Mouse (Mus musculus) forelimb bud, embryonic 11.5 days (tissue): ENCODE results near the gene Ube2s.
"Not testable (repeated sequence)": the region's sequence is repeated elsewhere in the genome, so short reads cannot be mapped to it uniquely, and the experiment has no call there.

Experiments
- DNase-seq: peaks from one replicate; pipeline ENCODE4 v3.0.0-alpha.2; 2012; ENCODE audit warnings: low read depth, low spot score

Ube2s gene

GRCm38 (mm10) chr7:4821690-4822089 lies 9.3 kb upstream of the Ube2s start:
- DNase-seq = no peak

- not testable (repeated sequence) for DNase-seq
These were observed 8.5 kb upstream of the Ube2s start for GRCm38 (mm10) chr7:4820925-4821324.

DNA sequence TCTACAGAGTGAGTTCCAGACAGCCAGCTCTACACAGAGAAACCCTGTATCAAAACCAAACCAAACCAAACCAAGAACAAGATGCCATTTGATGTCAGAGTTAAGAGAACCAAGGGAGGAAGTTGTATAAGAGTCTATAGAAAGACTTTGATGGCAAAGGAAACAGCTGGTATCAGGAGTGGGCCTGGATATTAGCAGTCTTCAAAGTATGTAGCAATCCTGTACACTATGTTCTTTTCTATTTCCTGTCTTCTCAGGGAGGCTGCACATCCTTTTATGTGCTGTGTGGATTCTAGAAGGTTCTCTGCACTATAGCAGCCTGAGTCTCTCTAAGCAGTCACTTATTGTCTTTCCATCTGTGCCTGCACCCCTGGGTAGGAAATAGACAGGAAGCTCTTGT lies 4.2 kb upstream of the Ube2s start:
- no peak for DNase-seq

DNA sequence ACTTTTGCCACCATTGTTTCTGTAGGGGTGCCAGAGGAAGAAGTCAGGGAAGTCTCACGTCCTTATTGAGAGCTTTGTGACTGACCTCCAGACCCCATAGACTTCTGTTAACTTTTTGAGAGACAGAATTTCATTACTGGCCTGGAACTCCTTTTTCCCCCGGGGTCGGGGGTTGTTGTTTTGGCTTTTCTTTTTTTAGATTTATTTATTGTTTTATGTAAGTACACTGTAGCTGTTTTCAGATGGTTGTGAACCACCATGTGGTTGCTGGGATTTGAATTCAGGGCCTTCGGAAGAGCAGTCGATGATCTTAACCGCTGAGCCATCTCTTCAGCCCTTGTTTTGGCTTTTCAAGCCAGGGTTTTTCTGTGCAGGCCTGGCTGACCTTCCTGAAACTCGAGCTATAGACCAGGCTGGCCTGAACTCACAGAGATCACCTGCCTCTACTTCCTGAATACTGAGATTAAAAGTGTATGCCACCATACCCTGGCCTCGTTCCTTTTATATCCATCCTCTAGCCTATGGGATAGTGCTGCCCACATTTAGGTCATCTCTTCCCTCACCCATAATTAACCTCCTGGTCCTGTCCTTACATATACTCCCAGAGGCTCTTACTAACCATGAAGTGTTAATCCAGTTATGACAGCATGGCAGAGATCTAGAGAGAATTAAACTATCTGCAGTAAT lies 858 bp upstream of the Ube2s start:
- DNase-seq = no peak

DNA sequence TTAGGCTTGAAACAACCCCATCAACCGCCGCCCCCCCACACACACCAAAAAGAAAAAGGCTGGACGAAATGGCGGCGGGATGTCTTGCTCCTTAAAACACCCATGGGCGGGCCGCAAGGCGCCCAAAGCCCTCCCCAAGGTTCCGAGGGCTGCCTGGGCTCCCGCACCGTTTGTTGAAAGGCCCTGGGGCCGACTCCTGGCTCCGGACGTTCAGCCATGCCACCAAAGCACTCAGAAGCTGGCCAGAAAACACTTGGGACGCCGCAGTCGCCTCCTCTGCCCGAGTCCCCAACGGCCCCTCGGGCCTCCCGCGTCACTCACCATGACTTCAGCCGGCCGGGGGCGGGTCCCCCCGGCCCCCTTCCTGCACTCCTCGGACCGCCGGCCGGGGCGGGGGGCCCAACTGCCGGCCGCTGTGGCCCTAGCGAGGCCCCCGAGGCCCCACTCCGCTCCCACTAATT lies 518 bp downstream of the Ube2s start:
- no peak for DNase-seq

DNA sequence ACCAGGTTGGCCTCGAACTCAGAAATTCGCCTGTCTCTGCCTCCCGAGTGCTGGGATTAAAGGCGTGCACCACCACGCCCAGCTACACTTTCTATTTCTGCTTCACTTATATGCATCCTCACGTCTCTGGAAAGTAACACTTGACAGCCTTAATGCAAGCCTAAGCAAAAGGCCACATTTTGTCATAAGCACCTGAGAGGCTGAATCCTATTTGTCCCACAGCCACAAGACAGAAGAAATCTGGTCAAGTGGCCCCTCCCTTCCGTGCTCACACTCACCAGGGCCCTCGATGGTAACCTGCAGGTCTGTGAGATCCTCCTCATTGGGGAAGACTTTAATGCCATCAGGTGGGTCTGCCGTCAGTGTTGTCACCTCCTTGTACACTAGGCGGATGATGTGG lies 1.3 kb downstream of the Ube2s start:
- DNase-seq = not testable (repeated sequence)

DNA sequence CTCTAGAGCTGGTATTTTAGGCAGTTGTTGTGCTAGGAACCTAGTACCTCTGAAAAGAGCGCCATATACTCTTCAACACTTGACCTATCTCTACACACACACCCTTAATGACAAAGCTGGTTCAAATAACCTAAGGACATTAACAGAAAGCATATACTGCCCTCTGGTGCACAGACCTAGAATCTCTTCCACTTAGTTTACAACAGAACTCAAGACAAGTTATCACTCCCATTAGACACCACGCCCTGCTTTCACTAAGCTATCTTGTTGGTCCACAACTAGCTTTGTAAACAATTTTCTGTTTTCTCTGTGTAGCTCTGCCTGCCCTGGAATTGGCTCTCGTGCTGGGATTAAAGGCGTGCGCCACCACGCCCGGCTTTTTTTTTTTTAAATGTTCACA lies 5.7 kb downstream of the Ube2s start:
- DNase-seq = no peak

- no peak for DNase-seq
These were observed 10.1 kb downstream of the Ube2s start for GRCm38 (mm10) chr7:4802247-4802646.

- peak; percentile 48 for DNase-seq
These were observed 16.5 kb downstream of the Ube2s start for GRCm38 (mm10) chr7:4795767-4796433.

DNA sequence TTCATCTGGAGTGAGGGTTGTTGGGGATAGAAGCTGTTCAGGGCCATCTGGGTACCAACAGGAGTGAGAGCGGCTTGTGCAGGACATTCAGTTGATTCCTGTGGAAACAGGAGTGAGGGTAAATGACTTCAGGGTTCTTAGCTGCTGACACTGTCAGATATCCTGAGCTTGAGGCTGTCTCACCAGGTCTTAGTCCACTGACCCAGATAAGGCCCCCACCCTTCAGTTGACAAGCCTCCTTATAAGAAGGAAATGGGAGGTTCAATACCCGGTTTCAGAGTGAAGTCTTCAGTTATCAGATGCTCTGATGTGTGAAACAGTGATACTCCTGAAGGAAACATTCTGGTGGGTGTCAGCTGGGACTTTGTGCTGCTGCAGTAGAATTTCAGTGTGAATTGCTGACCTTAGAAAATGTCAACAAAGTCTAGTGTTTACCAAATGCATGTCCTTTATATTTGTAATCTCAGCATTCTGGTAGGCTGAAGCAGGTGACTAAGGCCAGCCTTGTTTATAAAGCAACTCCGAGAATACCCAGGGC lies 17.7 kb downstream of the Ube2s start:
- DNase-seq = no peak

GRCm38 (mm10) chr7:4793674-4794073 lies 18.7 kb downstream of the Ube2s start:
- DNase-seq = no peak

DNA sequence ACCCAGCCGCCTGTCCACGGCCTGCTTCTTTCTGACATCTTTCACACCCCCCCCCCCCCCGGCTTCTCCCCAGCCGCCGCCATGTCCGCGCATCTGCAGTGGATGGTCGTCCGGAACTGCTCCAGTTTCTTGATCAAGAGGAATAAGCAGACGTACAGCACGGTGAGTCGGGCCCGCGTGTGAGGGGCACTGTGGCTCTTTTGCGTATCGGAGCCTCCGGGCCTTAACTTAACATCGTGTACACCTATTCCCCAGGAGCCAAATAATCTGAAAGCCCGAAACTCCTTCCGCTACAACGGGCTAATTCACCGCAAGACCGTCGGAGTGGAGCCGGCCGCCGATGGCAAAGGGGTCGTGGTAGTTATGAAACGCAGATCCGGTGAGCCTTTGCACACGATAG lies 19.1 kb downstream of the Ube2s start:
- not testable (repeated sequence) for DNase-seq

- peak; percentile 98 for DNase-seq
These were observed 19.8 kb downstream of the Ube2s start, which contains the start of gene Rpl28 for GRCm38 (mm10) chr7:4792278-4793212. TSS of gene Rpl28 (plus strand) at chr7:4792874.

DNA sequence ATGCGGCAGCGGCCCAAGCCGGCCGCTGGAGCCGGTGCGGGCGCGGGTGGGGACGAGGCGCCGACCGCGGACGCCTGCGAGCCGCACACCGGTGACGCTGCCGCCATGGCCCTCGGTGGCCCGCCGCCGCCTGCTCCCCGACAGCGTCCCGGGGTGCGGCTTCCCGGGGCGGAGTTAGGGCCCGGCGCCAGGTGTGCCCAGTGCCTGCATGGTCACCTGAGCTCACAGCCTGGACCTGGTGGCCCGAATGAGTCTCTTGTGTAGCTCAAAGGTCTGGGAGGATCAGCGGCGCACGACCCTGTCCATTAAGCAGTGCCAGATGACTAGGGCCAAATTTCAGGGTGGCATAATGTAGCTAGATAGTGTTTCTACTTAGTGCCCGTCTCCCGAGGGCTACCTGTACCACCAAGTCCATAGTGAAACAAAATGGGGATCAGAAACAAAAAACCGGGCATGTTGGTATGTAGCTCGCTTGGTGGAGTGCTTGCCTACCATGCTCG lies 22.9 kb downstream of the Ube2s start, which contains the start of gene Tmem238:
Tmem238 (minus strand) TSS at position 221 of the 500 bp plus-strand sequence.
- DNase-seq = no peak

GRCm38 (mm10) chr7:4788499-4789435 lies 23.6 kb downstream of the Ube2s start:
- peak; percentile 67 for DNase-seq

DNA sequence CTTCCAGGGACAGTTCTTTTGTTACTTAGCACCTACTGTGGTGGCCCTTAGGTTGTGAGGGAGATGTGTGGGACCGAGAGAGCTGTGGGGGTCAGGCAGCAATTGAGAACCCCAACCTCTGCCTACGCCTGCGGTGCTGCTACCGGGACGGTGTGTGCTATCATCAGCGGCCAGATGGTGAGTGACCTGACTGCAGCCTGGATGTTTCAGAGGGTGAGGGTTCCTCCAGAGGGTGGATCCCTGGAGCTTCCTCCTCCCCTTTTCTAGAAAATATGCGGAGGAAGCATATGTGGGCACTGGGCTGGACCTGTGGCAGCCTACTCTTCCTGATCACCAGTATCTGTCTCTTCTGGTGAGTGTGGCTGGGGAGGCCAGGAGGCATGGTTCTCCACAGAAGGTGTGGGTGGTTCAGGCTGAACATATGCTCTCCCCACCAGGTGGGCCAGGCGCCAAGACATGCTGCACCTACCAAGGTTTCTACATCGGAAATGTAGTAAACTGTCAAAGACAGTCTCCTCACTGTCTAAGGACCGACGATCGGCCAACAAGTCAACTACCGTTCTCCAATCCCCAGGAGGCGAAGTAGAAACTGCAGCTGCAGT lies 28.6 kb downstream of the Ube2s start:
- DNase-seq = no peak

DNA sequence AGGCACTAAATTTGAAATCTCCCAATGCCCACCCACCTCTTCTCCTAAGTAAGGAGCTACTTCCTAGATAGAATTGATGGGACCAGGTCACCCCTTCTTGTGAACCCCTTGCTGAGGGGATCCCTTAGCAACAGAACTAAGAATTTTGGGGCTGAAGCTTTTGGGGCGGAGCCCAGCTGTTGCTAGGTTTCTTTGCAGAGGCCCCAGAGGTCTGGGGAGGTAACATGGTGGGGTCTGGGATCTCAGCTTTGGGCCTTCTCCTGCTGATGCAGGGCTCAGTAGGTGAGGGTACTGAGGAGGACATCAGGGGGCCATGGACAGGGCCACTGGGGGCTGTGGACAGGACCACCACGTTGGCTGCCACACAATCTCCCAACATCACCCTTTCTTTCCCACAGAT lies 29.6 kb downstream of the Ube2s start, which contains the start of the genes Il11 and Tmem190:
Il11 (minus strand) TSS at position 101 of the 400 bp plus-strand sequence.
Tmem190 (plus strand) TSS at position 179 of the 400 bp plus-strand sequence.
- no peak for DNase-seq

DNA sequence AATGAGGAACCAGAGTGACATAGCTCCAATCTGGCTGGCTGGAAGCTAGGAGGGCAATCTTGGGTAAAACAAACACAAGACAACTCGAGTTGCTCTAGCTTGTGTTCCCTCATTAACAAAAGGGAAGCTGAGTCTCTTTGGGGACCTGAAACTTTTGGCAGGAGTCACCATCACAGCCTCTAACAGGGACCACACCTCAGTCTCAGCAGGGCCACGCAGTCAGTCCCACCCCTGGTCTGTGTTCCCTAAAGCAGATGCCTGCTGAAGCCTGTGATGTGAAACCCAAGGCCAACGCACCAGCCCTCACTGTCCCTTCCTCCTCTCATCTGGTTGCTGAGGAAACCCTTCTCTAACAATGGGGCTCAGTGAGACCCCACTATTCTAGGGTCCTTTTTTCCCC lies 30.3 kb downstream of the Ube2s start:
- no peak for DNase-seq

DNA sequence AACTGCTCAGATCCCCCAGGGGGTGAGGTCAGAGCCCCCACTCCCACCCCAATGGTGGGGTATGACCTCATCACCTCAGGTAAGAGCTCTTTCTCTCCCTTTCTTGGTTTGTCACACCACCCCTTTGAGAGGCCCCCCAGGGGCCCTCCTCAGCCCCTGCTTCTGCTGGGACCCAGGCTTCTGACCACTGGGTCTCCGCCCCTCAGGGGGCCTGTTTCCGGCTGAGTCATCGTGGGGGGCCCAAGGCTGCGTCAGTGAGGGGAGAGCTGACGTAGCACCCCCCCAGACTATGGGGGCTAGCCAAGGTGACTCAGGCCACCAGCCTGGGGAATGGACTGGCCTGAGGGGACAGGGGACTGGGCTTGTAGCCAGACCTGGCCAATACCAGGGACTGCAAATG lies 32.5 kb downstream of the Ube2s start:
- DNase-seq = no peak
